Mouse (Mus musculus) lung, embryonic 15.5 days (tissue): ENCODE results near the gene Emilin2. TPM values are rescaled to one million over a fixed set of nuclear protein-coding genes. Genes with fewer than 3 reads are reported as not detected.
A peak's percentile ranks its signal among the peaks of the same experiment; 100 is the strongest.
"Not testable (repeated sequence)": the region's sequence is repeated elsewhere in the genome, so short reads cannot be mapped to it uniquely, and the experiment has no call there.

Experiments
- ATAC-seq: fragments of 200-750 bp; cut with Nextera tagmentation; 2 replicates; pipeline ENCODE4 v1.8.0; 2017; ENCODE audit warnings: moderate number of reproducible peaks, borderline replicate concordance; ENCODE audit not compliant: low FRiP score, low TSS enrichment; ENCODE audit errors: extremely low read depth
- H3K27ac ChIP-seq: fragments of 300-500 bp; sonication (generic); 2 replicates; pipeline ENCODE4 v1.5.1; 2015; ENCODE audit warnings: moderate library complexity, mild to moderate bottlenecking, inconsistent platforms
- H3K27me3 ChIP-seq: fragments of 300-500 bp; sonication (generic); 2 replicates; pipeline ENCODE4 v1.6.1; 2015; ENCODE audit warnings: inconsistent platforms
- H3K36me3 ChIP-seq: fragments of 300-500 bp; sonication (generic); 2 replicates; pipeline ENCODE4 v1.6.1; 2015; ENCODE audit warnings: inconsistent platforms
- H3K4me1 ChIP-seq: fragments of 300-500 bp; sonication (generic); 2 replicates; pipeline ENCODE4 v1.6.1; 2015; ENCODE audit warnings: inconsistent platforms
- H3K4me2 ChIP-seq: fragments of 300-500 bp; sonication (generic); 2 replicates; pipeline ENCODE4 v1.6.1; 2015; ENCODE audit warnings: inconsistent platforms, mild to moderate bottlenecking, moderate library complexity
- H3K4me3 ChIP-seq: fragments of 300-500 bp; sonication (generic); 2 replicates; pipeline ENCODE4 v1.5.1; 2015; ENCODE audit warnings: mild to moderate bottlenecking, inconsistent platforms
- H3K9ac ChIP-seq: fragments of 300-500 bp; sonication (generic); 2 replicates; pipeline ENCODE4 v1.6.1; 2015; ENCODE audit warnings: inconsistent platforms
- H3K9me3 ChIP-seq: fragments of 300-500 bp; sonication (generic); 2 replicates; pipeline ENCODE4 v1.6.1; 2016; ENCODE audit warnings: inconsistent platforms
- WGBS: fragments of 180-500 bp; shearing (Covaris S2); methylation state at CpG from one replicate; pipeline ENCODE4 v1.1.7; 2015; 5-methylcytosine and 5-hydroxymethylcytosine counted together
- polyA plus RNA-seq: library from polyadenylated mRNA; unstranded; fragments of >200 nt; fragmentation: Nextera tagmentation; extraction: Ambion mirVana; gene quantifications from 2 replicates; pipeline ENCODE4 v1.2.1, GENCODE M21; 2015

Gene Emilin2
- polyA plus RNA-seq: 6.2 and 6.9 TPM in 2 replicates

- peak within 1 kb of the TSS; percentile 39 for H3K9ac ChIP-seq
- peak within 1 kb of the TSS; percentile 99 for H3K4me2 ChIP-seq
- H3K9me3 ChIP-seq: no peaks in the 10 kb centered on the region
- no peak for ATAC-seq
- WGBS: 6% methylated on average over 20 of the region's 20 CpGs
- H3K4me3 ChIP-seq: peak within 1 kb of the TSS; percentile 54
- H3K27ac ChIP-seq: no peak within 1 kb of the TSS
- no peaks in the 10 kb centered on the region for H3K36me3 ChIP-seq
- H3K27me3 ChIP-seq: peaks cover 42% of the 10 kb centered on the region
- H3K4me1 ChIP-seq: peaks cover 16% of the 10 kb centered on the region
These were observed at the start of gene Emilin2 for GRCm38 (mm10) chr17:71311340-71312171. TSS of gene Emilin2 (minus strand) at chr17:71311978.

DNA sequence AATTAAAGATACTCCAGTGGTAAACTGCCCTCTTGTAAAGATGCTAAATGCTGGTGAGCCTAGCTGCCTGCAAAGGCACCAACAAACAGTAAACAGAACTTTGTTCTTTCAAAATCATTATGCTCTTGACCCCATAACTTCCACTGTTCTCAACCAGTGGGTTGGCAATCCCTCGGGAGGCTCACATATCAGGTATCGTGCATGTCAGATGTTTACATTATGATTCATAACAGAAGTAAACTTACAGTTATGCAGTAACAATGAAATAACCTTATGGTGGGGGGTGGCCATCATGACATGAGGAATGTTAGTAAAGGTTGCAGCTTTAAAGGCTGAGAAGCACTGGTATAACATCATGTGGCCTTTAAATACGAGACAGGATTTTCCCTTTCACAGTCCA lies 43.7 kb upstream of the Emilin2 start:
- ATAC-seq: no peak
- no peaks in the 10 kb centered on the region for H3K27me3 ChIP-seq
- no peaks in the 10 kb centered on the region for H3K9me3 ChIP-seq
- peaks cover 49% of the 10 kb centered on the region for H3K36me3 ChIP-seq
- H3K9ac ChIP-seq: no peak overlapping the region
- H3K4me3 ChIP-seq: no peak overlapping the region
- no peaks in the 10 kb centered on the region for H3K4me1 ChIP-seq
- no peak overlapping the region for H3K27ac ChIP-seq
- no peak overlapping the region for H3K4me2 ChIP-seq
- 51% methylated on average over 3 of the region's 3 CpGs for WGBS

- Histone ChIP-seq H3K36me3 (peaks cover 41% of the 10 kb centered on the region), H3K27ac (no peak overlapping the region), H3K9ac (no peak overlapping the region), H3K9me3 (no peaks in the 10 kb centered on the region), H3K27me3 (no peaks in the 10 kb centered on the region), H3K4me2 (no peak overlapping the region), H3K4me1 (no peaks in the 10 kb centered on the region), H3K4me3 (no peak overlapping the region)
- 95% methylated on average over 11 of the region's 11 CpGs for whole genome bisulfite sequencing
- no peak for ATAC-seq
These were observed 42.4 kb upstream of the Emilin2 start for GRCm38 (mm10) chr17:71354205-71354604.

DNA sequence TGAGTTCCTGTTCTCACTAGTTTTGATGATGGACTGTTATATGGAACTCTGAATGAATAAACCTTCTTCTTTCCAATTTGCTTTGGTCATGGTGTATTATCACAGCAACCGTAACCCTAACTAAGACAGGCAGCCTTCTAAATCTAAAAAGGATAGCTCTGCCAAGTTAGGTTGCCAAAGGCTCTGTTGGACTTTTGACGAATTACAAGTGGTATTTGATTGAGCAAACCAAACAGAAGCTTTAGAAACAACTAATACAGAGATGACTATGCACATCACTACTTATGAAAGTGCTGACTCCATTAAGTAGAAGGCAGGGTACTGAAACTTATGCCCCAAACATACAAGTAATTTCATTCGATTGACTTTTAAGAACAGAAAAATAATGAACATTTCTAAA lies 36.4 kb upstream of the Emilin2 start:
- Histone ChIP-seq H3K4me3 (no peak overlapping the region), H3K9ac (no peak overlapping the region), H3K4me2 (no peak overlapping the region), H3K36me3 (peaks cover 57% of the 10 kb centered on the region), H3K27ac (no peak overlapping the region), H3K4me1 (no peaks in the 10 kb centered on the region), H3K27me3 (no peaks in the 10 kb centered on the region), H3K9me3 (no peaks in the 10 kb centered on the region)
- WGBS: 93% methylated on average over 3 of the region's 3 CpGs
- ATAC-seq: no peak

GRCm38 (mm10) chr17:71342006-71342405 lies 30.2 kb upstream of the Emilin2 start:
- H3K9ac ChIP-seq: no peak overlapping the region
- no peak overlapping the region for H3K4me3 ChIP-seq
- ATAC-seq: no peak
- H3K27me3 ChIP-seq: no peaks in the 10 kb centered on the region
- H3K4me2 ChIP-seq: no peak overlapping the region
- no peaks in the 10 kb centered on the region for H3K9me3 ChIP-seq
- WGBS: 91% methylated on average over 3 of the region's 3 CpGs
- no peak overlapping the region for H3K27ac ChIP-seq
- no peaks in the 10 kb centered on the region for H3K4me1 ChIP-seq
- peaks cover 28% of the 10 kb centered on the region for H3K36me3 ChIP-seq

- Histone ChIP-seq H3K9ac (no peak overlapping the region), H3K9me3 (no peaks in the 10 kb centered on the region), H3K4me1 (no peaks in the 10 kb centered on the region), H3K27me3 (no peaks in the 10 kb centered on the region), H3K36me3 (peaks cover 15% of the 10 kb centered on the region), H3K27ac (no peak overlapping the region), H3K4me2 (no peak overlapping the region), H3K4me3 (no peak overlapping the region)
- WGBS: 96% methylated on average over 6 of the region's 6 CpGs
- no peak for ATAC-seq
These were observed 26.8 kb upstream of the Emilin2 start for GRCm38 (mm10) chr17:71338627-71339026.

DNA sequence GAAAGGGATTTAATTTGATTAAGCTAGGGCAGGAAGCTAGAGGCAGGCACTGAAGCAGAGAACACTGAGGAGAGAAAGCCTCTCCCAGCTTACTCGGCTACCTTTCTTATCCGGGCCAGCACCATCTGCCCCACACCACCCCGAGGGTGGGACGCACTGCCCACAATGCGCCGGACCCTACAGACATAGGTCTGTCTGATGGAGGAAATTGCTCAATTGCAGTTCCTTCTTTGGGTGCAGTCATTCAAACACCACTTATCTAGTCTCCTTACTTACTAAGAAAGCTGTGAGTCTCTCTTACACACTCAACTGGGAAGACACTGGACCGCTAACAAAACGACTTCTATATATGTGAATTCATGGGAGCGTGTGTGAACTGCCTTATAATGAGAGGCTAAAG lies 25.8 kb upstream of the Emilin2 start:
- Histone ChIP-seq H3K4me1 (no peaks in the 10 kb centered on the region), H3K9ac (no peak overlapping the region), H3K4me3 (no peak overlapping the region), H3K36me3 (peaks cover 6% of the 10 kb centered on the region; the same call in 1 of the 2 replicates), H3K27me3 (no peaks in the 10 kb centered on the region), H3K9me3 (no peaks in the 10 kb centered on the region), H3K4me2 (no peak overlapping the region), H3K27ac (no peak overlapping the region)
- WGBS: 91% methylated on average over 9 of the region's 9 CpGs
- ATAC-seq: no peak

- no peaks in the 10 kb centered on the region for H3K36me3 ChIP-seq
- WGBS: 35% methylated on average over 8 of the region's 8 CpGs
- H3K9ac ChIP-seq: no peak overlapping the region
- H3K4me1 ChIP-seq: no peaks in the 10 kb centered on the region
- H3K4me2 ChIP-seq: no peak overlapping the region
- no peak overlapping the region for H3K27ac ChIP-seq
- ATAC-seq: peak; percentile 71; the same call in 1 of the 2 replicates
- no peaks in the 10 kb centered on the region for H3K27me3 ChIP-seq
- no peaks in the 10 kb centered on the region for H3K9me3 ChIP-seq
- no peak overlapping the region for H3K4me3 ChIP-seq
These were observed 24.6 kb upstream of the Emilin2 start for GRCm38 (mm10) chr17:71336421-71336820.

DNA sequence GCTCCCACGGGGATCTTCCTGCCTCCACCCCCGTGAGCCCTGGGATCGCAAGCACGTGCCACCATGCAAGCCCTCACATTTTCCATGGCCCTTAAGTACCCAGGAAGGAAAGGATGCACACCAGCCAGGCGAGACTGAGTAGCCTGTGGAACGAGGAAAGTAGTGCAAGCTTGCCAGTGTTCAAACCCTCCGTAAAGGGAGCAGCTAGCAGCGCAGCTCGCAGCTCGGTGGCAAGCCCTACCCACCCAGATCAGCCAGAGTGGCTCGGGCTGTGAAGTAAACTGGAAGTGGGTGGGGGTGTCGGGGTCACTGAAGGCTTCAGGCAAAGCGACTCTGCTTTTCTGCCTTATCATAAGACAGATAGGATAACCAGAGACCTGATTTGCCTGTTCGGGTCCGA lies 20.5 kb upstream of the Emilin2 start:
- Histone ChIP-seq H3K9me3 (no peaks in the 10 kb centered on the region), H3K4me2 (0 out of 2 replicates have a peak overlapping the region, but pooled peaks have one; percentile 13), H3K36me3 (no peaks in the 10 kb centered on the region), H3K27me3 (no peaks in the 10 kb centered on the region), H3K4me3 (no peak overlapping the region), H3K4me1 (no peaks in the 10 kb centered on the region), H3K9ac (no peak overlapping the region), H3K27ac (no peak overlapping the region)
- WGBS: 30% methylated on average over 15 of the region's 15 CpGs
- ATAC-seq: no peak

- not testable (repeated sequence) for H3K4me2 ChIP-seq, ATAC-seq
- 83% methylated on average over 8 of the region's 8 CpGs for WGBS
These were observed 9.0 kb upstream of the Emilin2 start for GRCm38 (mm10) chr17:71320731-71321130.

DNA sequence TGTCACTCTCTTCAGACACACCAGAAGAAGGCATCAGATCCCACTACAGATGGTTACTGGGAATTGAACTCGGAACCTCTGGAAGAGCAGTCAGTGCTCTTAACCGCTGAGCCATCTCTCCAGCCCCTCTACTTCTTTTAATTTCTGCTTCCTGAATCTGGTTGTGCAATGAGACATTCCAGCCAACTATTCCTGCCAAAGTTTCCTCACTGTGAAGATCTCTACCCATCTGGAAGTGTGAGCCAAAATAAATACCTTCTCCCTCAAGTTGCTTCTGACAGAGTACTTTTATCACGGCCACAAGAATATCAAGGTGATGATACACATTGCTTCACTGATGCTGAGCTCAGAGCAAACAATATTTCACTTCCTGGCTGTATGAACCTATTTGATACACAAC lies 7.6 kb upstream of the Emilin2 start:
- 69% methylated on average over 3 of the region's 3 CpGs for WGBS
- no peak overlapping the region for H3K4me2 ChIP-seq
- H3K36me3 ChIP-seq: no peaks in the 10 kb centered on the region
- H3K4me1 ChIP-seq: no peaks in the 10 kb centered on the region
- no peak overlapping the region for H3K4me3 ChIP-seq
- no peak overlapping the region for H3K27ac ChIP-seq
- no peaks in the 10 kb centered on the region for H3K9me3 ChIP-seq
- no peak for ATAC-seq
- H3K9ac ChIP-seq: no peak overlapping the region
- no peaks in the 10 kb centered on the region for H3K27me3 ChIP-seq

More at GRCm38 (mm10) chr17:71320731-71321130, 9.0 kb upstream of the Emilin2 start:
- not testable (repeated sequence) for H3K9ac ChIP-seq, H3K4me1 ChIP-seq, H3K9me3 ChIP-seq, H3K27ac ChIP-seq, H3K4me3 ChIP-seq, H3K36me3 ChIP-seq, H3K27me3 ChIP-seq

GRCm38 (mm10) chr17:71317571-71317970 lies 5.8 kb upstream of the Emilin2 start:
- no peaks in the 10 kb centered on the region for H3K4me1 ChIP-seq
- H3K4me3 ChIP-seq: no peak overlapping the region
- no peak overlapping the region for H3K9ac ChIP-seq
- H3K9me3 ChIP-seq: no peaks in the 10 kb centered on the region
- 88% methylated on average over 4 of the region's 4 CpGs for WGBS
- H3K4me2 ChIP-seq: no peak overlapping the region
- no peaks in the 10 kb centered on the region for H3K36me3 ChIP-seq
- H3K27me3 ChIP-seq: 0 out of 2 replicates have a peak, but pooled peaks cover 4% of the 10 kb centered on the region
- ATAC-seq: no peak
- H3K27ac ChIP-seq: no peak overlapping the region
